Mouse (Mus musculus) limb, embryonic 11.5 days (tissue): ENCODE results near the gene Gm6034. TPM values are rescaled to one million over a fixed set of nuclear protein-coding genes. Genes with fewer than 3 reads are reported as not detected.

Experiments
- ATAC-seq: fragments of 200-750 bp; cut with Nextera tagmentation; 2 replicates; pipeline ENCODE4 v1.8.0; 2017; ENCODE audit warnings: low read depth; ENCODE audit not compliant: insufficient number of reproducible peaks, low FRiP score, low TSS enrichment
- DNase-seq: peaks from one replicate; pipeline ENCODE4 v3.0.0-alpha.2; 2015; ENCODE audit warnings: low spot score
- H3K27ac ChIP-seq: fragments of 300-500 bp; sonication (generic); replicated peaks from 2 replicates; pipeline ENCODE4 v1.5.1; 2014; ENCODE audit warnings: low read depth, mild to moderate bottlenecking, low read length
- H3K27me3 ChIP-seq: fragments of 300-500 bp; sonication (generic); 2 replicates; pipeline ENCODE4 v1.6.1; 2014; ENCODE audit warnings: mild to moderate bottlenecking, low read length, mixed read lengths; ENCODE audit not compliant: control insufficient read depth, insufficient read depth
- H3K36me3 ChIP-seq: fragments of 300-500 bp; sonication (generic); 2 replicates; pipeline ENCODE4 v1.6.1; 2014; ENCODE audit warnings: mild to moderate bottlenecking, low read length, moderate library complexity, mixed read lengths; ENCODE audit not compliant: control insufficient read depth, insufficient read depth
- H3K4me1 ChIP-seq: fragments of 300-500 bp; sonication (generic); 2 replicates; pipeline ENCODE4 v1.6.1; 2014; ENCODE audit warnings: low read length, mixed read lengths; ENCODE audit not compliant: control insufficient read depth, insufficient read depth
- H3K4me2 ChIP-seq: fragments of 300-500 bp; sonication (generic); 2 replicates; pipeline ENCODE4 v1.6.1; 2014; ENCODE audit warnings: low read depth, mild to moderate bottlenecking, moderate library complexity; ENCODE audit not compliant: severe bottlenecking
- H3K4me3 ChIP-seq: fragments of 300-500 bp; sonication (generic); 2 replicates; pipeline ENCODE4 v1.5.1; 2014; ENCODE audit warnings: low read depth, low read length
- H3K9ac ChIP-seq: fragments of 300-500 bp; sonication (generic); 2 replicates; pipeline ENCODE4 v1.6.1; 2014; ENCODE audit warnings: mild to moderate bottlenecking, low read length
- H3K9me3 ChIP-seq: fragments of 300-500 bp; sonication (generic); 2 replicates; pipeline ENCODE4 v1.6.1; 2016; ENCODE audit warnings: low read length; ENCODE audit not compliant: control insufficient read depth
- WGBS: fragments of 180-500 bp; shearing (Covaris S2); extraction: QIAGEN DNeasy Blood & Tissue Kit; methylation state at CpG from one replicate; pipeline ENCODE4 v1.1.7; 2014; 5-methylcytosine and 5-hydroxymethylcytosine counted together
- polyA plus RNA-seq: library from polyadenylated mRNA; unstranded; fragments of >200 nt; fragmentation: Nextera tagmentation; extraction: Ambion mirVana; gene quantifications from 2 replicates; pipeline ENCODE4 v1.2.1, GENCODE M21; 2014

Gm6034 gene
- polyA plus RNA-seq, 1 experiment from 2014 or later, result not detected

GRCm38 (mm10) chr17:36019519-36019918 lies 23.2 kb upstream of the Gm6034 start:
- Histone ChIP-seq H3K27ac (no peak overlapping the region), H3K4me3 (no peak overlapping the region), H3K9me3 (no peaks in the 10 kb centered on the region), H3K4me2 (no peak overlapping the region), H3K36me3 (no peaks in the 10 kb centered on the region; the same call in 1 of the 2 replicates), H3K27me3 (no peaks in the 10 kb centered on the region), H3K4me1 (no peaks in the 10 kb centered on the region), H3K9ac (no peak overlapping the region)
- ATAC-seq, result no peak
- WGBS, result 71% methylated on average over 3 of the region's 3 CpGs
- no peak for DNase-seq

- Histone ChIP-seq H3K9ac (no peak within 1 kb of the TSS), H3K27ac (no peak within 1 kb of the TSS), H3K27me3 (no peaks in the 10 kb centered on the region), H3K36me3 (no peaks in the 10 kb centered on the region), H3K4me1 (no peaks in the 10 kb centered on the region), H3K4me2 (no peak within 1 kb of the TSS), H3K4me3 (no peak within 1 kb of the TSS), H3K9me3 (no peaks in the 10 kb centered on the region)
- 40% methylated on average over 15 of the region's 15 CpGs for WGBS
- ATAC-seq (no peak), DNase-seq (peak; percentile 29)
Measured at GRCm38 (mm10) chr17:36020191-36021073, 22.3 kb upstream of the Gm6034 start, which contains the start of gene H2-T24. H2-T24 (minus strand) TSS chr17:36020560.

GRCm38 (mm10) chr17:36021309-36021708 lies 21.5 kb upstream of the Gm6034 start:
- H3K4me2 ChIP-seq, result no peak overlapping the region

GRCm38 (mm10) chr17:36022098-36022497 lies 20.7 kb upstream of the Gm6034 start:
- no peak overlapping the region for H3K27ac ChIP-seq
- no peak overlapping the region for H3K4me2 ChIP-seq
- no peak for DNase-seq
- no peaks in the 10 kb centered on the region for H3K4me1 ChIP-seq
- WGBS, result 93% methylated on average over 9 of the region's 9 CpGs
- ATAC-seq, result no peak
- H3K4me3 ChIP-seq, result no peak overlapping the region
- no peaks in the 10 kb centered on the region for H3K36me3 ChIP-seq
- H3K9ac ChIP-seq, result no peak overlapping the region
- no peaks in the 10 kb centered on the region for H3K27me3 ChIP-seq
- no peaks in the 10 kb centered on the region for H3K9me3 ChIP-seq

More at GRCm38 (mm10) chr17:36021309-36021708, 21.5 kb upstream of the Gm6034 start:
- ATAC-seq, result no peak
- H3K36me3 ChIP-seq, result no peaks in the 10 kb centered on the region
- no peaks in the 10 kb centered on the region for H3K4me1 ChIP-seq
- no peak overlapping the region for H3K9ac ChIP-seq
- H3K27ac ChIP-seq, result no peak overlapping the region
- no peaks in the 10 kb centered on the region for H3K27me3 ChIP-seq
- 81% methylated on average over 1 of the region's 1 CpGs for WGBS
- H3K9me3 ChIP-seq, result no peaks in the 10 kb centered on the region
- H3K4me3 ChIP-seq, result no peak overlapping the region
- DNase-seq, result no peak

GRCm38 (mm10) chr17:36022922-36023321 lies 19.8 kb upstream of the Gm6034 start:
- WGBS, result 87% methylated on average over 6 of the region's 6 CpGs
- no peaks in the 10 kb centered on the region for H3K4me1 ChIP-seq
- no peak overlapping the region for H3K4me3 ChIP-seq
- H3K36me3 ChIP-seq, result no peaks in the 10 kb centered on the region
- no peak overlapping the region for H3K9ac ChIP-seq
- H3K4me2 ChIP-seq, result no peak overlapping the region
- no peak for ATAC-seq
- no peaks in the 10 kb centered on the region for H3K27me3 ChIP-seq
- H3K9me3 ChIP-seq, result no peaks in the 10 kb centered on the region
- no peak for DNase-seq
- no peak overlapping the region for H3K27ac ChIP-seq

GRCm38 (mm10) chr17:36023710-36024654 lies 18.8 kb upstream of the Gm6034 start:
- Histone ChIP-seq H3K4me3 (no peak overlapping the region), H3K4me2 (no peak overlapping the region), H3K36me3 (no peaks in the 10 kb centered on the region), H3K9me3 (no peaks in the 10 kb centered on the region), H3K27ac (no peak overlapping the region), H3K27me3 (no peaks in the 10 kb centered on the region), H3K9ac (no peak overlapping the region), H3K4me1 (no peaks in the 10 kb centered on the region)
- 75% methylated on average over 9 of the region's 9 CpGs for WGBS
- ATAC-seq, result no peak
- DNase-seq, result no peak

- Histone ChIP-seq H3K9ac (no peak overlapping the region), H3K27me3 (no peaks in the 10 kb centered on the region), H3K4me3 (no peak overlapping the region), H3K27ac (no peak overlapping the region), H3K4me1 (no peaks in the 10 kb centered on the region), H3K36me3 (no peaks in the 10 kb centered on the region), H3K9me3 (no peaks in the 10 kb centered on the region), H3K4me2 (no peak overlapping the region)
- no peak for DNase-seq
- WGBS, result 72% methylated on average over 5 of the region's 5 CpGs
- ATAC-seq, result no peak
Measured at GRCm38 (mm10) chr17:36025197-36025596, 17.6 kb upstream of the Gm6034 start.

- no peaks in the 10 kb centered on the region for H3K36me3 ChIP-seq
- H3K9ac ChIP-seq, result no peak overlapping the region
- DNase-seq, result no peak
- H3K4me3 ChIP-seq, result no peak overlapping the region
- H3K9me3 ChIP-seq, result no peaks in the 10 kb centered on the region
- no peaks in the 10 kb centered on the region for H3K4me1 ChIP-seq
- no peak overlapping the region for H3K27ac ChIP-seq
- WGBS, result 70% methylated on average over 4 of the region's 4 CpGs
- H3K27me3 ChIP-seq, result no peaks in the 10 kb centered on the region
- no peak overlapping the region for H3K4me2 ChIP-seq
- no peak for ATAC-seq
Measured at GRCm38 (mm10) chr17:36025901-36026300, 16.9 kb upstream of the Gm6034 start.
